Mouse (Mus musculus) lung, postnatal 10 days (tissue): ENCODE measurements around the gene Disc1.

Experiments used
- DNase-seq: peaks from one replicate; pipeline ENCODE4 v3.0.0; 2021

Disc1 gene

DNA sequence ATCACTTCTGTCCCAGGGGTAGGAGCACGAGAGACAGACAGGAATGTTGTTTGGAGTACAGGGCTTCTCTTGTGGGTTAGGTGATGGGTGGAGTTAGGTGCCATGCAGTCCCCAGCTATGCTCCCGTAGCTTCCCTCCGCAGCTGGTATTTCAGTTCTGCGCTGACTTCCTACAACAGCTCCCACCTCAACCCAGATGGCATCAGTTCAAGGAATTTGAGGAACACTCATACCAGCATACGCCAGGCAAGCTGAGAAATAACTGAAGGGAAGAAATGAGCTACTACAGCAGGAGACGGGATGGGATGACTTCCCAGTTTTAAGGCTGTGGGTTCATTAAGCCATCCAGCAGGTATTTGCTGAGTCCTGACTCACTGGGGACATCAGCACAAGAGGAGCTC, 76.8 kb downstream of the Disc1 start:
- no peak for DNase-seq

DNA sequence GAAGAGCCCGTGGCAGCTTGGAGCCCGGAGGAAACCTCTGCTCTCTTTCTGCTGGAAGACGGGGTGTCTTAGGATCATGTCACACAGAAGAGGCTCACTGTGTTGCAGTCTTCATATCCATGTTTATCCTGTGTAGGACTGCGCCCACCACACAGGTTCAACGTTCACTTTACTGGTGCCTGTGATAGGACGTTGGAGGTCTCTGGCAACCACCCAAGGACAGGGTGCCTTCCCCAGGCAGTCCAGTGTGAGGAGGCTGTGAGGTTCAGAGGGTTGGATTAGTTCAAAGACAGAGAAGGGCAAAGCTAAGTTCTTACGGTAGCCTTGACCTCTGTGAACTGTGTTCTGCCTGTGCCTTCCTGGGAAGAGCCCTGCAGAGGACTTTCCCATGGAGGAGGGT, 77.3 kb downstream of the Disc1 start:
- no peak for DNase-seq

DNA sequence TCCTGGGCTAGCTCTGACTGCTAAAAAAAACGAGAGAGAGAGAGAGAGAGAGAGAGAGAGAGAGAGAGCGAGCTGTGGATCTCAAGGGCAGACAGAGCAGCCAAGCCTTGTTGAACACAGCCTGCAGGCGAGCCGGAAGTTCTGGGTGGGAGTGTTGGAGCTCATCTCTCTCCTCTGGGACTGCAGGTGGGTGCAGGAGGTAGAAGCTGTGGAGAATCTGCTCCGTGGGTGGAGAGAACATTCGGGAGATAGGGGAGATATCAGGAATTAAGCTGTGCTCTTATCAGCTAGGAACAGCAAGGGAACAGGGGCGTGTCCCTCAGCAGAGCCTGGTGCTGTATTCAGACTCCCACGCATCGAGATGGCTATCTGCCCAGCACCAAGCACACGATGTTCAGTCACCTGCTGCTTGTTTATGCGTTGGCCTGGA, 79.7 kb downstream of the Disc1 start:
- DNase-seq: peak; percentile 38

DNA sequence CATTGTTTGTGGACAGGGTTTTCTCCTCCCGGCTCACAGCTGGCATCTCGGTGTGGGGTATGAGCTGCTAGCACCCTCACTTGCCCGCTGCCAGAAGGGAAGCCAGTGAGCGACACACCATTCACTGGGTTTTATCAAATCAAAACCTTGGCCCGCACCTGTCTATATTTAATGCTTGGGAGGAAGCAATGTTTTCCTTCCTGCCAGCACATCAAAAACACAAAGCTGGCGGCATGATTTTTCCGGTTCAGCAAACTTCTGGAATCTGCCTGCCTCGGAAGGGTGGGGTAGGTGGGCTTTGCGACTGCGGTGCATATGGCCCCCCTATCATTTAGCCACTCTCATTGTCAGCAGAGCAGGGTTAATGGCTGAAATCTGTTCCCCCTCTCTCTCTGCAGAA, 80.9 kb downstream of the Disc1 start:
- peak; percentile 28 for DNase-seq

DNA sequence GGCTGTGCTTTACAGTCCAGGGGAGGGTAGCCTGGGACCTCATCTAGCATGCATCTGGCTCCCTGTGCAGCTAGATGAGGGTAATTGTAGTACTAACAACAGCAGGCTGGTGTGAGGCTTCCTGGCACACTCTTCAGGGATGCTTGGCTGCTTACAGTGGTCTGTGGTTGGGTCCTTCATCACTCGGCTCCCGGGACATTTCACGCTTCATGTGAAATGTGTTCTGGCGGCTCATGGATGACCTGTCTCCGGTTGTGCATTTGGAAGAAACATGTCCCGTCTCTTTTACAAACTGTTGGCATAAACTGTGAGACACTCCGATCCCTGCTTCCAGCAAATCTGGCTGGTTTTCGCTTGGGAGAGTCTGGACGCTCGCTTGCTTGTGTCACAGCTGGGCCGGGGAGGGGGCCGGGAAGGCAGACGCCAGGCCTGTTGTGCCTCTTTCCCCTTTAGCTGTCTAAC, 85.7 kb downstream of the Disc1 start:
- DNase-seq: peak; percentile 68

DNA sequence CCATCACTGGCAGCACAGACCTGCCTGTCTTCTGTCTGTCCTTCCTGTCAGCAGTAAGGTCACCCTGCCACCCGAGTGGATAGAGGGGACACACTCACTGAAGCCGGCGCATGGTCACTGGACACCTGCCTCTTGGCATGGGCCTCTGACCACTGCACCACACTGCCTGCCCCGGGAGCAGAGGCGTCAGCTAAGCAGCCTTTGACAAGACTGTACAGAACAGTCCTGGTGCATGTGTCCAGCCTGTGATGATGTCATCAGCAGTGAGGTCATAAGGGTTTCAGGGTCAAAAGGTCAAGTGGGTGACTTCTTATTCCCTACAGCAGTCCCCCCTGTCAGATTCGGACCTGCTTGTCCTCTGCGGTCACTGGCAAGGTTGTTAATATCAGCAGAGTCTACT, 87.0 kb downstream of the Disc1 start:
- no peak for DNase-seq

DNA sequence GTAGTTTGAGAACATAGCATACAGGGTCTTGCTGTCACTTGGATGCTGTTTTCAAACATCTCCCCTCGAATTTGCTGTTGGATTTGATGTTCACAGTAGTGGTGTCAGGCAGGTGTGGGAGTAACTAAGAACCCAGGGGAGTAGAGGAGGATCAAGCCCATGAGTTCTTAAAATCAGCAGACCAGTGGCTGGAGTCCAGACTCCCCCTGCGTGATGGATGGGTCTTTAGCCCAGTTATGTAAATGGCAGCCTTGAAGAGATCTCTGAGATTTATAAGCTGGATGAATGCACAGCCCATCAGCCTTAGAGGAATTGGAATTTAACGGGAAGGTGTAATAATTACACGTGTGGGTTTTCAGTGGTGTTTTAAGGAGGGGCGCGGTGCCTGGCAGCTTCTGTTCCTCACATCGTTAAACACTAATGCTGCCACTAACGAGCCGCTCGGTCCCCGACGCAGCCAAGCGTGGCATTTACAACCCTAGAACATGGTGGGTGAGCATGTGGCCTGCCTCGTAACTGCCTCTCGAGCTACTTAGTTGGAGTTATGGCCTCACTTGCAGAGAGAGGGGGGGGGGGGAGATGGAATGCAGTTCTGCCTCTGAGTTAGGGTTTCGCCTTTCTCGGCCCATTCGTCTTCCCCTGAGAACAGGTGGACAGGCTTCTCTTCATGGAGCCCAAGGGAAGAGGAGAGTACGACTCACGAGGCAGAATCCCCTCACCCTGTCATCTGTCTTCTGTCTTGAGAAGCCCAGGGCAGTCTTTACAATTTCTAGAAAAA, 103.1 kb downstream of the Disc1 start:
- no peak for DNase-seq

DNA sequence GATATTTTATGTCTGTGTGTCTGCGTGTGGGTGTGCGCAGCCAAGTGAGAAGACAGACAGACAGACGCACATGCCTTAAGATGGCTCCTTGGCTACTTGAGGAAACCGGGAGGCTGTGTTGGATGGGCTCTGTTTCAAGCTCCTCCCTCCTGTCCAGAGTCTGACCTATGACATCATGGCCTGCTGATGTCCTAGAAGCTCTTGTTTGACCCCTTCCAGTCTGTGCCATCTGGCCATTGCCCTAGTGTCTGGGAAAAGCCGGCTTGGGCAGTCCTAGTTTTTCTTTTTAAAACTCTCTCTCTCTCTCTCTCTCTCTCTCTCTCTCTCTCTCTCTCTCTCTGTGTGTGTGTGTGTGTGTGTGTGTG, 103.6 kb downstream of the Disc1 start:
- DNase-seq: peak; percentile 60

DNA sequence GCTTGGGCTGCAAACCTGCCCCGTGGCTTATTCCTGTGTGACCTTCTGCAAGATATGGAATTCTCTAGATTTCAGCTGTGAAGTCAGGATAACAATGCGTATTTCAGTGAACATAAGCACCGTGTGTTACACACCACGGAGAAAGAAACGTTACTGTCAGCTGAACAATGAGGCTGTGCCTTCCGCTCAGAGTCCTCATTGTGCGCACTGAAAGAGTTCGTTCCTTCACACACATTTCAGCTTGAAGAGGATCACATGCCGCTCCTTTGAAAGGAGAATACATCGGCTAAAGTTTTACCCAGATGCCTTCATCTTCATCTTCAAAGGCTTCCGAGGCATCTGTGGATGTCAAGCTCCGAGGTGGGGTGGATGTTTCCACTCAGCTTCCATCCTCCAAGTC, 105.4 kb downstream of the Disc1 start:
- DNase-seq: no peak

DNA sequence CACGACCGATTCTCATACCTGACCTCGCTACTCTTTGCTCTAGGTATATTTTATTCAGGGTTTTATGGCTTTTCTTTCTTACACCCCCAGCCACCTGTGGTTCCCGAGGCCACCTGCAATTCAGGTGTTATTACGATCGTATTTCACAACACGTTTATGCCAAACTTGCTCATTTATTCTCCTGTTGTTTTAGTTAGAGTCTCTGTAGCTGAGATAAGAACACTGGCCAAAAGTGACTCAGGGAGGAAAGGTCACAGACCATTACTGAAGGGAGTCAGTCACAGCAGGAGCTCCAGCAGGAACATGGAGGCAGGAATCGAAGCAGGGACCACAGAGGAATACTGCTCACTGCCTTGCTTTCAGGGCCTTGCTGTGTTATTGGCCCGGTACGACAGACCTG, 109.5 kb downstream of the Disc1 start:
- no peak for DNase-seq

DNA sequence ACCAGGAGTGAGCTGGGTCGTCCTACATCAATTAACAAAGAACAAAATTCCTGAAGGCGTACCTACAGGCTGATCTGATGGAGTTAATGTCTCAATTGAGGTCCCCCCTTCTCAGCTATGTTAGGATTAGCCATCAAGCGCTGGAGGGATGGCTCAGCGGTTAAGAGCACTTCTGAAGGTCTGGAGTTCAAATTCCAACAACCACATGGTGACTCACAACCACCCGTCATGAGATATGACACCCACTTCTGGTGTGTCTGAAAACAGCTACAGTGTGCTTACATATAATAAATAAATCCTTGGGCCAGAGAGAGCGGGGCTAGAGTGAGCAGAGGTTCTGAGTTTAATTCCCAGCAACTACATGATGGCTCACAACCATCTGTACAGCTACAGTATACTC, 109.9 kb downstream of the Disc1 start:
- DNase-seq: no peak

DNA sequence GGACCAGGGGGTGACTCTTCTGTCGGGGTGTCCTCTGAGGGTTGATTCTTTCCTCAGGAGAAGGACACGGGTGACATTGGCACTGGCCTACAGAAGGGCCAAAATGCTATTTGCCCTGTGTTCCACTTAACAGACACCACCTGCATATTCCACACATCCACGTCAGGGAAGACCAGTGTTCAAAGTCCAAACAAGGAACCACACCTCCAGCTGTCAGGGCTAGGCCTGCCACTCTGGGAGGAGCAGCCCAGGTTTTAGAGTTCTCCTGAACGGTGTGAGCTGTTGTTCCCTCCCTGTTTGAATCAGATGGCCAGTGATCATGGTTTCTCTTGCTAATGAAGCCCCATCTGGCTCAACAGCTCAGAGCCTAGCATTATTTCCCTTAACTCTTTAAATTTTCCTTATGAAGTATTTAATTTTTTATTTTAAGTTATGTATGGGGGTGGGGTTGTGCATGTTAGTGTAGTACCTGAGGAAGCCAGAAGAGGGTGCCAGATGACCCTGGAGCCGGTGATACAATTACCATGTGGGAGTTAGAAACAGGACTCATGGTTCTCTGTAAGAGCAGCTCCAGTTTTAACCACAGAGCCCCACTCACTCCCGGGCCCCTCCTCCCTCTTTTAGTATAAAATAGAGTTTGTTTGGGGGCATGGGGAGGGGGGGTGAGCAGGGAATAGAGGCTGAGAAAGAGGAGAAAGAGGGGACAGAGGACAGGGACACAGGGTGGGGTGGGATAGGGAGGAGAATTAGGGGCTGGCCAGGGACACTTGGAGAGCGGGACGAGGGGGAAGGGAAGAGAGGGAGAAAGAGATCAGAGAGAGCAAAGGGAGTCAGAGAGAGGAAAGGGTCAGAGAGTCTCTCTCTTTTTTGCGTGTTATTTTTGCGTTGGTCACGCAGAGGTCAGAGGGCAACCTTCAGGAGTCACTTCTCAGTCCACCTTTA, 111.8 kb downstream of the Disc1 start:
- peak; percentile 64 for DNase-seq

DNA sequence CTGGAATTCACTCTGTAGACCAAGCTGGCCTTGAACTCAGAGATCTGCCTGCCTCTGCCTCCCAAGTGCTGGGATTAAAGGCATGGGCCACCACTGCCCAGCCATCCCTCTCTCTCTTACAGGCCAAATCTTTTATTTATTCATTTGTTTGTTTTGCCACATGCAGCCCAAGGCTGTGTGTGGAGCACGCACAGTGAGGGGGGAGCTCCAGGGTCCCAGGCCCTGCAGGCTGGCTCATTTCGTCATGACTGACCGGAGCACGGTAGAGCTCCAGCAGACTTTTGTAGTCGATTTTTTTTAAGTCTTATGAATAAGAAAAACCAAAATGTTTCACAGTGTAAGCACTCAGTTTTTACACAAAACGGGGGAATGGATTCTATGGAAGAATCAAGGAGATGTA, 112.5 kb downstream of the Disc1 start:
- DNase-seq: no peak

DNA sequence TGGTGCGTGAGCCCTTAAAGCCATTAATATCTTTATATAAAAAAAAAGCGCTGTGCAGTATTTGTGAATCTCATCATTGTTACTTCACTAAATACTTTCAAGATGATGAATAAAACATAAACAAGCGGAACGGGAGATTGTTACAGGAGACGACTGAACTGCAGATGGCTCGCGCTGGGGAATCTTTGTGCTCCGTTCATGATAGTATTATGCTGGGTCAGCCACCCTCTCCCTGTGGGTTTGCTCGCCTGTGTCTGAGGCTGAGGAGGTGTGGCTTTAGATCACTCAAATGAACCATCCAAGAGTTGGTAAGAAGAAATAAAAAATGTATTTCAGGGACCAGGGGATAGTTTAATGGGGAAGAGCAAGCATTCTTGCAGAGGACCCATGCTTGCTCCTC, 113.0 kb downstream of the Disc1 start:
- DNase-seq: no peak

DNA sequence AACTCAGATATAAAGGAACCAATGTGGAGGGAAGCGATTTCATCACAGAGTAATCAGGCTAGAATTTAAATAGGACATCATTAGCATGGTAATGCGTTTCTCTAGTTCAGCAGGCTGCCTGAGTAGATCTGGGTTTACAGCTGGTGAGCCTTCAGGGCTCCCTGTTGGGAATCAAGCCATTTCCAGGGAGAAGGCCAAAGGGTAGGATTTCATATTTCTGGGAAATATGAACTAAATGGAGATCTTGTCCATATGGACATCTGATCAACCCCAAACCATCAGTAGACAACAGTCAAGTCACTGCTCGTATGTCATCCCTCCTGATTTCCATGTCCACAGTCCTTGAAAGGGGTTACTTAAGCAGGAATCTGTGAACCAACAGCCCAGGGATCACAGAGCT, 115.6 kb downstream of the Disc1 start:
- peak; percentile 54 for DNase-seq

DNA sequence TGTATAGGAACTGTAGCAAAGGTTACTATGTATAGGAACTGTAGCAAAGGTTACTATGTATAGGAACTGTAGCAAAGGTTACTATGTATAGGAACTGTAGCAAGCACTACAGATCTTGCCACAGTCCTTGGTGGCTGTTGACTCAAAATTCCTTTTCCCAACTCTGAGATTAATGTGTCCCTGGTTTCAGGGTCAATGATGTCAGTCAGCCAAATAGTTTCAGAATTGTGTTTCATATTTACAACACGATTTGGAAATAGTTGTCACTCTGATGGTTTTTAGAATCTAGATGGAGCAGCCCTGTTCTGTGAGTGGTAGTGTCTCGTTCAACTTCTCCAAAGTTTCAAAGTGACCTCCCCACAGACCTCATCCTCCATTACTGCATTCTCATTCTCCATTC, 117.5 kb downstream of the Disc1 start:
- no peak for DNase-seq

DNA sequence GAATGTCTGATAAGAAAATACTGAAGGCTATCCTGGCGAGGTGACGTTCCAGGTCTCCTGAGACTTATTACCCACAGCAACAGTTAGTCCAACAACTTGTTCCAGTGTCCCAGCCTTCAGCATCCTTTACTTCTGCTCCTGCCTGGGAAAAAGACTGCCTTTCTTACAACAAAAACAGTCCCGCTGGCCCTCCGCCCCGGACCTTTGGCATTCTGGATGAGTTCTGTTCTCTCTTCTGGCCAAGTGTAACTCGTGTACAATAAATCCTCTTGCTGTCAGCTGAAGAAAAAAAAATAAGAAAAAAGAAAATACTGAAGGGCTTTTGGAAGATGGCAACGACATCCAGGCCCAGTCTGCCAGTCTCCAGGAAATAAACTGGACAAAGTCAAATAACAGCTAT, 120.2 kb downstream of the Disc1 start:
- peak; percentile 86 for DNase-seq

DNA sequence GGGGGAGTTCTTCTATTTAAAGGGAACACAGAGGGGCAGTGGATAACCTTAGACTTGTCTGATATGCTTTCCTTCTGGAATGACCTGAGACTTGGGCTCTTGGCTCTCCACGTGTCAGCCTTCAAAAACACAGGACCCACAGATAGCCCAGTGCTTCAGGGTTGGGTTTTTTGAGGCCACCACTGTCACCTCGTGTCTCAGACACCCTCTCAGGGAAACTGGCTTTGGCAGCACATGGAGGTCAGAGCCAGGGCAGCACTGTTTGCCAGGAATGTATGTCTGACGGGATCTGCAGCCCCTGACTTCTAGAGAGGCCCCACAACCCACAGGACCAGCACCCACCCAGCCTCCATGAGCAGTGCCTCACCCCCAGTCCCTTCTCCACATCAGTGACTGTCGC, 120.9 kb downstream of the Disc1 start:
- DNase-seq: peak; percentile 83

DNA sequence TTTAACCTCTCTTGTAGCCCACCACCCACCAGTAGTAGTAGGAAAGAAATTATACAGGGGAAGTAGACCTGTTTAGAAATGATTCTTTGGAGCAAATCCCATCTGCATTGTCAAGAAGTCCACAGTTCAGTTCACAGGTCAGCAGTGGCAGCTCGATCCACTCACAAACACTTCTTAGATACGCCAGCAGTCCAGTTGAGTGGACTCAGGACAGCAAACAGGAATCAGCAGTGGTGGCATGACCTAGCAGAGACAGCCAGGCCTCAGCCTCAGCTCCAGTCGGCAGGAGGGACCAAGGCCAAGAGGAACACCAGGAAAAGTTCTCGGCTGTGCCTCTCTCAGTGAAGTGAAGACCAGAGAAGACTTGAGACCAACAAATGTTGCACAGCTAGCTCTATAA, 121.7 kb downstream of the Disc1 start:
- peak; percentile 56 for DNase-seq

DNA sequence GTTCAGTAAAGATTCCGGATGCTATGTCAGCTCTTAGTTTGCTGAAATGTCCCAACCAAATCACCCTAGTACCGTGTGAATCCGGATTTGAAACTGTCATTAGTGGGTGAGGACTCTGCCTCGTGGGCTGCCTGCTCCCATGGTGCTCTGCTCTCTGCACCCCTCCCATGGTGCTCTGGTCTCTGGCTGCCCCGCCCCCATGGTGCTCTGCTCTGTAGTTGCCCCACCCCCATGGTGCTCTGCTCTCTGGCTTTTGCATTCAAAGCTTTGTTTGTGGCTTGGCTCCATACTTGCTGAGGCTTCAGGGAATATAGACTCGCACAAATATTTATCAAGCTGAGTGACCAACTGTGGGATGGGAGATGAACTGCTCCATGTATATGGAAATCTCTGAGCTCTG, 123.1 kb downstream of the Disc1 start:
- DNase-seq: no peak

DNA sequence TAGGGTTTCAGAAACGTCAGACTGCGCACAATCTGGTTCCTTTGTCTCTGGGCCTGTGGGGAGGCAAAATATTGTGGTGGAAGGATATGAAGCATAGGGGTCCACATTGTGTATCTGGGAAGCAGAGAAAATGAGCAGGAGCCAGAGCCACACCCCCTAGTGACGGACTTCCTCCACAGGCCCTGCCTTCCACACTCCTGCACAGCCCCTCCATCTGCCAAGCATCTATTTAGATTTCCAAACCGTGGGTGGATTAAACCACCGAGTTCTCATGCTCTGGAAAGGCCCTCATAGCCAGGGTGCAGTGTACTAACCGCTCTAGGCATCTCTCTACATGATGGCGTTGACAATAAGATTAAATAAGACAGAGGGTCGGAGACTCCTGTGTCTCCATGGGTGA, 124.0 kb downstream of the Disc1 start:
- no peak for DNase-seq

DNA sequence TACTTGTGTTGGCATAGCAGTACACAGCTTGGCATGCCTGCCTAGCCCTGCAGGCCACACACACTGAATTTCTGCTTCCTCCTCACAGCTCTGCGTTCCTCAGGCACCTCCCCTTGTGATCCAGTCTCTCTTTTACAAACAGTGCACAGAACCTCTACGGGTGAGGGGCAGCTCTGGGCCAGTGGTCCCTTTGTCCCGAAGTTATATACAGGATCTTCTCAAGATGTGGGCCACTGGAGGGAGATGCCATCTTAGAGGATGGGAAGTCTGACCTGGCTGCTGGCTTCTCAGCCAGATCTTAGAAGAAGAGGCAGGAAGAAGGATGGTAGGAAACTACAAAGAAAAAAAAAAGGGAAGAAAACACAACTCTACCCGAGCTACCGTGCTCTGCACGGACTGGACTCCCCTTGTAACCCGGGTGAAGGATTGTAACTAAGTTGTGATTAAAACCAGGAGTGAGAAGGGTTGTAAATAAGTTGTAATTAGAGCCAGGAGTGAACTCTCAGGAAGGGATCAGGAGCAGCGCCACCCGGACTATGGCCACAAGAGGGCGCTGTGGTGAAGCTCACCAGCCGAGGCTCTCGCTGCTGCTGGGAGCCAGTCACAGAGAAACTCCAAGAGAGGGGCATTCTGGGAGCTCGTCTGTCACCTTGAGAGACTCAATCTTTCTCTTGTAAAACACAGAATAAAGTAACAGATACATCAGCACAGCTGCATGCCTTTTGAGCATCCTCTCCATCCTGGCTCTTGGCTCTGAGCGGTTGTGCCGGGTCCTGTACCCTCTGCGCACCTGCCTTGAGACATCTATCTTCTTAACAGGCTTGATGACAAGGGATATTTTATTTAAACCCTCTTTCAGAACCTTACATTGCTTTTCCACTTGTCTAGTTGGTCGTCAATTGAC, 129.8 kb downstream of the Disc1 start:
- DNase-seq: peak; percentile 90

DNA sequence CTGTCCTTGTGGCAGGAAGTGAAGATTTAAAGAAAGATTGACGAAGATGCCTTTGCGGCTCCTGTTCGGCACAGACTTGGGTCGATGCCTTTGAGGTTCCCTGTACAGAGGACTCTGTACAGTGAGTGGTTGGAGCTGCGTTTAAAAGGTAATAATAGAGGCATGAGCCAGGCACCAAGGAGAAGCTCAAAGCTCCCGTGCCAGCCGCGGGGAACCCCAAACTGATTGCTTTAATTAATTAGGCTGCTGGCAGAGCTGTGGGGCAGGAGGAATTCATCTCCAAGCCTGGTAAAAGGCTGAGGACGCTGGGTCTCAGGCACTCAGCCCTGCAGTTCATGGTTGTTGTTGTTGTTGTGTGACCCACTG, 130.4 kb downstream of the Disc1 start:
- no peak for DNase-seq
